Mouse (Mus musculus): ENCODE results near the gene Foxp1. TPM values are rescaled to one million over a fixed set of nuclear protein-coding genes. Genes with fewer than 3 reads are reported as not detected.

The Foxp1 gene
- polyA plus RNA-seq, 1 experiment: 76.1 TPM

- no peaks in the 10 kb centered on the region for H3K27me3 ChIP-seq (replicated peaks)
- H3K4me1 ChIP-seq: peaks cover 25% of the 10 kb centered on the region
- no peaks in the 10 kb centered on the region for H3K36me3 ChIP-seq (replicated peaks; ENCODE audit: low read length)
- no peak overlapping the region for H3K4me3 ChIP-seq (replicated peaks)
- no peaks in the 10 kb centered on the region for H3K9me3 ChIP-seq
- no peak for TF ChIP-seq GATA1 (IDR thresholded peaks at IDR 0.05; ENCODE audit: borderline replicate concordance, low read length)
- TF ChIP-seq FLI1 (IDR thresholded peaks at IDR 0.05; ENCODE audit: low read length): no peak
Measured at GRCm38 (mm10) chr6:99319415-99320405, 202.8 kb downstream of the Foxp1 start.

DNA sequence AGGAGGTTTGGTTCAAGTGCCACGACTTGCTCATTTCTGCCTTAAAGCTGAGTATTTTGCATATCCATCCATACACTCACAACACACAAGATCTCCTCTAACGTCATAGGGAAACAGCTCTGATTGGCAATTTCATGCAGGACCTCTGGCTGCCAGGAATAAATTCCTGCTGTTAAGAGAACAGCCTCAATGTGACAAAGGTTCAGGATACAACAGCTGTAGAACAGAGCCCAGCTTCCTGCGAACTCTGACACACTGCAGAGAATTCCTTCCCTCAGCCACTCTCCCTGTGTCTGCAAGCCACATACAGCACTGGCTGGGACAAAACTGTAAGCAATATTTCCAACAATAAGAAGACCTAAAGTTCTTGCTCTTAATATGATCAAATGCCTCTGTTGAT lies 207.8 kb downstream of the Foxp1 start:
- Histone ChIP-seq H3K27me3 (replicated peaks) (no peaks in the 10 kb centered on the region), H3K9me3 (no peaks in the 10 kb centered on the region), H3K4me1 (peaks cover 27% of the 10 kb centered on the region), H3K4me3 (replicated peaks) (no peak overlapping the region), H3K36me3 (replicated peaks; ENCODE audit: low read length) (no peaks in the 10 kb centered on the region)
- TF ChIP-seq GATA1 (IDR thresholded peaks at IDR 0.05; ENCODE audit: borderline replicate concordance, low read length) (no peak), FLI1 (IDR thresholded peaks at IDR 0.05; ENCODE audit: low read length) (no peak)

GRCm38 (mm10) chr6:99310529-99310928 lies 212.0 kb downstream of the Foxp1 start:
- Histone ChIP-seq H3K4me1 (peaks cover 12% of the 10 kb centered on the region; the same call in 1 of the 2 replicates), H3K9me3 (no peaks in the 10 kb centered on the region), H3K27me3 (replicated peaks) (no peaks in the 10 kb centered on the region), H3K4me3 (replicated peaks) (no peak overlapping the region), H3K36me3 (replicated peaks; ENCODE audit: low read length) (peaks cover 18% of the 10 kb centered on the region)
- no peak for TF ChIP-seq FLI1 (IDR thresholded peaks at IDR 0.05; ENCODE audit: low read length)
- no peak for TF ChIP-seq GATA1 (IDR thresholded peaks at IDR 0.05; ENCODE audit: borderline replicate concordance, low read length)

- TF ChIP-seq FLI1 (IDR thresholded peaks at IDR 0.05; ENCODE audit: low read length) (no peak), GATA1 (IDR thresholded peaks at IDR 0.05; ENCODE audit: borderline replicate concordance, low read length) (no peak)
- Histone ChIP-seq H3K4me1 (peaks cover 12% of the 10 kb centered on the region; the same call in 1 of the 2 replicates), H3K4me3 (replicated peaks) (no peak overlapping the region), H3K36me3 (replicated peaks; ENCODE audit: low read length) (peaks cover 18% of the 10 kb centered on the region), H3K9me3 (no peaks in the 10 kb centered on the region), H3K27me3 (replicated peaks) (no peaks in the 10 kb centered on the region)
Measured at GRCm38 (mm10) chr6:99310171-99310500, 212.4 kb downstream of the Foxp1 start.

GRCm38 (mm10) chr6:99309466-99310170 lies 212.9 kb downstream of the Foxp1 start:
- Histone ChIP-seq H3K4me3 (replicated peaks) (no peak overlapping the region), H3K36me3 (replicated peaks; ENCODE audit: low read length) (peaks cover 18% of the 10 kb centered on the region), H3K4me1 (peaks cover 10% of the 10 kb centered on the region; the same call in 1 of the 2 replicates), H3K27me3 (replicated peaks) (no peaks in the 10 kb centered on the region), H3K9me3 (no peaks in the 10 kb centered on the region)
- TF ChIP-seq GATA1 (IDR thresholded peaks at IDR 0.05; ENCODE audit: borderline replicate concordance, low read length) (no peak), FLI1 (IDR thresholded peaks at IDR 0.05; ENCODE audit: low read length) (no peak)

DNA sequence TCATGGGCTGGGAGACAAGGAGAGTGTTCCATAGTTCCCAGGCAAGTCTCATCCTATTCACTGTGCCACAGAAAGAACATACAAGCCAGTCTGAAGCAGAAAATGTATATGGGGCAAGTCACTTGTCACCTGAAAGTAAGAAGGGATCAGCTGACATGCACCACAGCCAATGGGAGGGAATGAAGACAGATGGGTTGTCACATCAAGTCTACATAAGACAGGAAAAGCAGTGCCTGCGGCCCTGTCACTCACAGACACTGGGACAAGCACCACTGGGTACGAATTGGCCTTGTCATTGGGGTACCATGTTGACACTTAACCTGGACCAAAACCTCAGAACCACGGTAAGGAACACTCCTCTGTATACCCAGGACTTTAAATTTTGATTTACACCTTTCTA lies 216.8 kb downstream of the Foxp1 start:
- H3K9me3 ChIP-seq: no peaks in the 10 kb centered on the region
- TF ChIP-seq GATA1 (IDR thresholded peaks at IDR 0.05; ENCODE audit: borderline replicate concordance, low read length): no peak
- TF ChIP-seq FLI1 (IDR thresholded peaks at IDR 0.05; ENCODE audit: low read length): no peak
- no peak overlapping the region for H3K4me3 ChIP-seq (replicated peaks)
- peaks cover 20% of the 10 kb centered on the region for H3K36me3 ChIP-seq (replicated peaks; ENCODE audit: low read length)
- H3K4me1 ChIP-seq: peaks cover 14% of the 10 kb centered on the region
- no peaks in the 10 kb centered on the region for H3K27me3 ChIP-seq (replicated peaks)

- Histone ChIP-seq H3K36me3 (replicated peaks; ENCODE audit: low read length) (peaks cover 20% of the 10 kb centered on the region), H3K4me3 (replicated peaks) (no peak overlapping the region), H3K9me3 (no peaks in the 10 kb centered on the region), H3K27me3 (replicated peaks) (no peaks in the 10 kb centered on the region), H3K4me1 (peaks cover 14% of the 10 kb centered on the region)
- no peak for TF ChIP-seq FLI1 (IDR thresholded peaks at IDR 0.05; ENCODE audit: low read length)
- TF ChIP-seq GATA1 (IDR thresholded peaks at IDR 0.05; ENCODE audit: borderline replicate concordance, low read length): no peak
Measured at GRCm38 (mm10) chr6:99305236-99305635, 217.3 kb downstream of the Foxp1 start.

GRCm38 (mm10) chr6:99302662-99303435 lies 219.7 kb downstream of the Foxp1 start:
- Histone ChIP-seq H3K4me1 (peaks cover 12% of the 10 kb centered on the region), H3K36me3 (replicated peaks; ENCODE audit: low read length) (peaks cover 16% of the 10 kb centered on the region), H3K9me3 (no peaks in the 10 kb centered on the region), H3K27me3 (replicated peaks) (no peaks in the 10 kb centered on the region), H3K4me3 (replicated peaks) (no peak overlapping the region)
- TF ChIP-seq FLI1 (IDR thresholded peaks at IDR 0.05; ENCODE audit: low read length): no peak

DNA sequence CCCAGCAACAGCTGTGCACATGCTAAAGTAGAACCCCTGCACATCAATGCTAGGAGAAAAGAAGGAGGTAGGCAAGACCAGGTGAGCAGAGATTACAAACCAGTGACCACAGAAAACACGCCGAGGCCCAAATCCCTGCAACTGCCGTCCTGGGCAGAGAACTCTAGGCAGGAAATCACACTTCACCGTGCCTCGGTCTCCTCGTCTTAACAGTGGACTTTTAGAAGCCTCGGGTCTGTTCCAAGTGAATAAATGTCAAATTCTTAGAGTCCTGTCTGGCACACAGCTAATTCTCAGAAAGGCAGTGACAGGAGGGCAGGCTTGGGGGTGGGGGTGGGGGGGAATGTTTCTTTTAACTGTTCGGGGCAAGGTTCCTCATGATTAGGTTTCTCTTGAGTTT lies 220.6 kb downstream of the Foxp1 start:
- no peaks in the 10 kb centered on the region for H3K9me3 ChIP-seq
- H3K36me3 ChIP-seq (replicated peaks; ENCODE audit: low read length): peaks cover 8% of the 10 kb centered on the region
- TF ChIP-seq GATA1 (IDR thresholded peaks at IDR 0.05; ENCODE audit: borderline replicate concordance, low read length): no peak
- no peak for TF ChIP-seq FLI1 (IDR thresholded peaks at IDR 0.05; ENCODE audit: low read length)
- peaks cover 12% of the 10 kb centered on the region for H3K4me1 ChIP-seq
- H3K4me3 ChIP-seq (replicated peaks): no peak overlapping the region
- H3K27me3 ChIP-seq (replicated peaks): no peaks in the 10 kb centered on the region
